Mouse (Mus musculus): ENCODE data around the gene Gm17482.
A peak's percentile ranks its signal among the peaks of the same experiment; 100 is the strongest.

The Gm17482 gene

DNA sequence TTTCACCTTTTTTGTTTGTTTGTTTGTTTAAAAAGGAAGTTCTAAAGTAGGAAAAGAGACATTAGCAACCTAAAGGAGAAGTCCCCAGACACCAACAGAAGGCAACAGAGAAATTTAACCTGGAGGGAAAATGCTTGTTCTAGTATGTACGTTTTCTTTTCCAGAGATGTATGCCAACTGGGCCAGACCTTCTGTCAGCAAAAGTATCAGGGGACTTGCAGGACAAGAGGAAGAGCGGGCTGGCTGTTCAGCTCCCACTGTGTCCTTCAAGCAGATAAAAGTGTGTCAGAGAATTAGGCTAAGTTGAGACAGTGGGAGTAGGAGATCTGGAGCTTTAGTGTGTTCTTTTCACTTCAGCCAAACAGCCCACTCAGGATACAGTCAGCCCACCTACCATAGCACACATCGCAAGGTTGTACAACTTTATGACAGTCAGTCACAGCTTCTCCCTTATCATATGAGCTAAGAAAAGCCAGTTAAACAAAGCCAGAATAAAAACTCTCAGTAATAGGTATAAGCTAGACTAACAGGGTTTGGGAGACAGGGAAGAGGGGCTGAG is 18.4 kb downstream of the Gm17482 start:
- DNase-seq (ENCODE audit: low read depth, low spot score): no peak

DNA sequence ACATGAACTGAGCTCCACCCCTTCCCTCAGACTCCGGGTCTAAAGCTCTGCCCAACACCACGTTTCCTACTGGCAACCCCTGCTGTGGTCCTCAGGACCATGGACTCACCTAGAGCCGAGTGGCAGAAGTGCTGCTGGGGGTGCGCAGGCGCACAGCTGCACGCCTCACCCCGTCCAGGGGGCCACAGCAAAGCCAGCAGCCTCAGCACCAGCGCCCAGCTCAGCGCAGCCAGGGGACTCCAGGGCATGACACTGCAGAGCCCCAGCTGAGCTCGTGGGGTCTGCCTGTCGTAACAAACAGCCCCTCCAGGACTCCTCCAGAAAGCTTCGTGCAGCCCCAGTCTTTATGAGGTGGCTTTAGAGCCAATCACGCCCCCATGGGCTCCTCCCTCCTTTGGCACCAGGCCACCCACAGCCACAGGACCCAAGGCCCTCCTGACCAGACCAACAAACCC is 24.4 kb downstream of the Gm17482 start:
- DNase-seq (ENCODE audit: low read depth, low spot score): no peak

DNA sequence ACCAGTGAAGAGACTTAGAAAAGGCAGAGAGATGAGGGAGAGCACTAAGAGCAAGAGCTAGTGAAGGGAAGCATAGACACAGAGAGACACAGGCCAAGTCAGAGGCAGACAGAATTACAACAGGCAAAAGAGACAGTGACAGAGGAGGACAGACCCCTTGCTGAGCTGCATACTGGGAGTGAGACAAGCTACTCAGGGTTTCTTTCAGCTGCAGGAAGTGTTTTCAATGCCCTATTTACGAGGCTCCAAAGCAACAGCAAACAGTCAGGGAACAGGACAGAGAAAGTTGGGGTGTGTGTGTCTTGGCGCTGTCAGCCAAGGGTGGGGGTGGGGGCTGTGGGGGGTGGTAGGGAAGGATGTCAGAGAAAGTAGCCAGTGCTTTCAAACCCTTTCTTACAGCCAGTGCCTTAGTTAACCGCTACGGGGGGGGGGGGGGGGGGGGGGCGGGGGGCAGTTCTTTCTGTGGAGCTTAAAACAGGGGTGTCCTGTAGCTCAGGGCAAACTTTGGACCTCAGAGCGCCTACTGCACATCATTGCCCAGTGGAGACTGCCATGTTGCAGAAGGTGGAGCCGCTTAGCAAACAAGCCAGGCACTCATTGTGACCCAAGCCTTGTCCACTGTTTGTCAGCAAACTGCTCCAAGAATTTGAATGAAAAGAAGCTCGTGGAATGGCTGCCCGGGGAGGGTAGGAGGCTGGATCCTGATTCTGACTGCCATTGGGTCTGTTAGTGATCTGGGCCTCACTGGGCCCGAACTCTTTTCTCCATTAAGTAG is 25.1 kb downstream of the Gm17482 start, which contains the start of gene Timp4:
Timp4 (minus strand) TSS at position 107 of the 775 bp plus-strand sequence.
- no peak for DNase-seq (ENCODE audit: low read depth, low spot score)

DNA sequence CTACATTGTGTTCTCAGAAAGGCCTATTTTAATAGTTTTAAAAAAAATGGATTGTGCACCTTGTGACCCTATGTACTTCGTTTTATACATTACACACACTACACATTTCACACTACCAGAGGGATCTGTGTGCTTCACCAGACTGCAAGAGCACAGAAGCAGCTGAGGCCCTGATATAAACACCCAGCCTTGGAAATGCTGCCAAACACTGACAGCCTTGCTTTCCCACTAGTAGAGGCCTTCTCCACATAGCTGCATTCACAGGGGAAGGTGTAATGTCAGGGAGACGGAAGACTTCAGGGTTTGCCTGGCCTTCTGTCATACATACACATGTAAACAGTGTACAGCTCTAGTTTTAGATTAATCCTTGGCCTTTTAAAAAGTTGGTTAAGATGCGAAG is 28.0 kb downstream of the Gm17482 start:
- DNase-seq (ENCODE audit: low read depth, low spot score): no peak

DNA sequence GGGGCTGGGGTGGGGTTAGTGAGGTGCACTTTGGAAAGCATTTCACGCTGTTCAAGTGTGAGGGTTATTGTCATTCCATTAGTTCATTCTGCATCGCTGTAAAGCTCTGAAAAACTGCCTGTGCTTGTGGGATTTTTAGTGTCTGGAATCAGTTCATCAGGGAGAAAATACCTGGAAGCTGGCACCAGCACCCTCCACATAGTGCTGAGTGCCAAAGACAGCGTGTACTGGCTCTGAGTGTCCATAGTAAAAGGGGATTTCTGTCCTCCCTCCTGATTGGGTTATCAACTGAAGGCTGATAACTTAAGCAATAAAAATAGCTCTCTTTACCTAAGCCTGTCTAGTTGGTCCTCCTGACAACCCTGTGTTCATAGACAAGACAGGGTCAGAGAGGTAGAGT is 33.4 kb downstream of the Gm17482 start:
- DNase-seq (ENCODE audit: low read depth, low spot score): no peak

DNA sequence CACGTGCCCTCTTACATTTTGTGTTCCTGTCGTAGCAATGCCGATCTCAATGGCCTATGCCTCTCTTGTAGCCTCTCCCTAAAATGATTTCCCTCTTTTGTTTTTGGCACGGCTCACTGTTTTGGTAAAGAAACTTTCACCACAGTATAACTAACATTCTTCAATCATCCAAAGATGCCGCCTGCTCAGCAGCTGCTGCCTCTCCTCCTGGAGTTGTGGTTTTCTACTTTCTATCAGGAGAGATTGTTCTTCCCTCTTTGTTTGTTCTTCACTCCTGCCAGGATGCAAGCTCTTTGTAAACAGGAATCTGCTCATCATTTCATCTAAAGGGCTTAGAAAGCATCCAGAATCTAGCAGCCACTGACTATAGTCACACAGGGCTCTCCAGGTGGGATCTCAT is 39.6 kb downstream of the Gm17482 start:
- DNase-seq (ENCODE audit: low read depth, low spot score): no peak

DNA sequence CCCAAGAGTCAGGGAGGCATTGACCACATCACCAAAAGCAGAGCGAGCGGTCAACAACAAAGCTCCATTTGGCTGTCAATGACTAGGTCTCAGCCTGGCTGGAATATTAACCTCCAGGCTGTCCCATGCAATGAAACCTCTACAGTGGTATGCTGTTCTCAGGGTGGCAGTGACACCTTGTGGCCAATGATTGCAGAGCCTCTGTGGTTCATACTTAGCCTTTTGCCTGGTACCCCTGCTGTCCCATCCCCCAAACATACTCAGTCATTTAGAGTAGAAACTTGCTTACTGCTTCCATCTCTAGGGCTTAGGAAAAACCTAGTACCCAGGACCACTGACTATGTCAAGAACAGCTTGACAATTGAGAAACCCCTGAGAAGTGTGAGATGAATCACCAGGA is 40.8 kb downstream of the Gm17482 start:
- peak; percentile 51 for DNase-seq (ENCODE audit: low read depth, low spot score)

DNA sequence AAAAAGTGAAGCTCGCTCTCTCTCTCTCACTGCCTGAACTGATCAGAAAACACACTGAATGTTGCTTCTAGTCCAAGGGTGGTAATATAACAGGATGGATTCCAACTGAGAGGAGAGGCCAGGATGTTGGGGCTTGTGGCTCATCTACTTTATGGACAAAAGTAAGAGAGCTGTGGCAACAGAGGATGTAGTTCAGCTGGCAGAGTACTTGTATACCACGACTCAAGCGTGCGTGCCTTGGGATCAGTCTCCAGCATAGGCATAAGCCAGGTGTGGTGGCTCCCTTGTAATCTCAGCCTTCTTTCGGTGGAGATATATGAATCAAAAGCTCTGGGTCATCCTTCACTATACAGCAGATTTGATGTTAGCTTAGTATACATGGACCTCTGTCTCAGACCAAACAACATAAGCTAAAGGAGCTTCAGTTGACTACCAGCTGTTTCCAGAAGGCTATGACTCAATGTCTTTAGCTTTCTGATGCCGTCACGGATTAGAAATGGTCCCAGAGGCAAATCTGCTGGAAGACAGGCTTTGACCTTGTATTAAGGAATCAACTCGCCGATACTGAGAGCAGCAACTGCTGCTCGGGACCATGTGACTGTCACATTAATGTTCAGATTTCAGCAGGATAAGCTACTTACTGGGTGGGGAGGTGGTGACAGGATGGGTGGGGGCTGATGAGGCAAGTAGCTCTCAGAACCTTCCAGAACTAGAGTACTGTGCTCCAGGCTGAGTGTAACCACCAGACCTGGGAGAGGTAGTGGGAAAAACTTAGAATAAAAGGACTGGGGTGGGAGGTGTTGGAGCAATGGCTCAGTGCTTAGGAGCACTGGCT is 41.6 kb downstream of the Gm17482 start:
- no peak for DNase-seq (ENCODE audit: low read depth, low spot score)

DNA sequence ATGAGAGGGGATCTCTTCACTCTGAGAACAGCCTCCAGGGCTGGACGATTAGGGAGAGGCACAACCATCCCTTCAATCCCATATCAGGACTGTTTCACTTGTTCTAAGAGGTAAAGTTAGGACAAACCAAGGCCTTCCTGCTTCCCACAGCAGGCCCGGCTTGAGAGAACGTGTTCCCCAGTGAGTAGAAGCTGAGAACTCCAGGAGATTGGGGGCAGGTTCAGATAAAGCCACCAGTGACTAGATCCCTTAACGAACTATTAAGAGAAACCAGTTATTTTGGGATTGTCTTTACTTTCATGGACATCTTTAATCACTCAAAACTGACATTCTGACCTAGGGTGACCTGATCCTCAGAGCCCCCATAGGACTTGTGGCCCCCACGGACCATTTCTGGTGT is 42.4 kb downstream of the Gm17482 start:
- no peak for DNase-seq (ENCODE audit: low read depth, low spot score)

DNA sequence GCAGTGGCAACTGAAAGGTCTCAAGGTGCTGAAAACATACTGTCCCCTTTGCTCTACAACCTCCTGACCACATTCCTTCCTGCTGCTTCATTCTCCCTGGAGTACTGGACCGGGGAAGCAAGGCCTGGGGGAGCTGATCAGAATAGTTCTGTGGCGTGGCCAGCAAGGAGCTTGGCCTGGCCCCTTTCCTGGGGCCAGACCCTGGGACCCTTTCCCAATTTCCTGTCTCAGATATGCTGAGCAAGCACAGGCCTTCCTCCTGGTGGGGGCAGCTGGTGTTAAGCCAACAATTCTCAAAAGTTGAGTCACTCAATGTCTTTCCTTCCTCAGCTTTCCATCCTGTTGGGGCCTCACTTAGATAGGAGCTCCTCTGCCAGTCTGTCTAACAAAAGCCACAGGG is 42.9 kb downstream of the Gm17482 start:
- DNase-seq (ENCODE audit: low read depth, low spot score): no peak

DNA sequence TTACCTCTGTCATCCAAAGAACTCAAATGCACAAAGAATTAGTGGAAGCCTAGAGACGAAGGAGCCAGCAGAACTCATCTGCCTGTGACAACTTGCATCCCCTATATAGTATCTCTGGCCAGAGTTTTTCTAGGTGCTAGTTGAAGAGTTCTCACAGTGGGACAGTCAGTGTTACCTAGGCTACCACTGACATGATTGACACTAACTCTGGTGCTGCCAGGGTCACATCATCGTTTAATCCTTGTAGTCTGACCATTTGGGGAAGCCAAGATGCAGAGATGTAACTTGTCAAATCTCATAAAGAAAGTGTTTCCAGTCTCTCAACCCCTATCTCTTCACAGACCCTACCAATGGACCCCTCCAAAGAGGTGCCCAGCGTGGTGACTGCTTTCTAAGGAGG is 44.2 kb downstream of the Gm17482 start:
- DNase-seq (ENCODE audit: low read depth, low spot score): no peak

DNA sequence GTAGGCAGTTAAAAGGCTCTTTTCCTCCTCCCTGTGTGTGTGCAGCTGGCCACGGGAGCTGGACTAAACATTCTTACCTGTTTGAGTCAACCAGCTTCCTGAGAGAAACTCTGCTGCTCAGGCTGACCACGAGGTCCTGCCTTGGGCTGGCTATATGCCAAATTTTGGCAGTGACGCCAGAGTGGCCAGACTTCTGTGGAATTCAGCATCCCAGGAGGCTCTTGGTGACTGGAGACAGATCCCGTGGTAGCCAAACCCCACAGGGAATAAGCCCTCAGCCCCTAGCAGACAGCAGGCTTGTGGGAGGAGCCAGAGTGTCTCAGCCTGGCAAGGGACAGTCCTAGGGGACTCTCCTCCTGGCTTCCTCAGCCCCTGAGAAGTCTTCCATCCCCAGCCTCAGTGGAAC is 44.7 kb downstream of the Gm17482 start:
- DNase-seq (ENCODE audit: low read depth, low spot score): peak; percentile 19

DNA sequence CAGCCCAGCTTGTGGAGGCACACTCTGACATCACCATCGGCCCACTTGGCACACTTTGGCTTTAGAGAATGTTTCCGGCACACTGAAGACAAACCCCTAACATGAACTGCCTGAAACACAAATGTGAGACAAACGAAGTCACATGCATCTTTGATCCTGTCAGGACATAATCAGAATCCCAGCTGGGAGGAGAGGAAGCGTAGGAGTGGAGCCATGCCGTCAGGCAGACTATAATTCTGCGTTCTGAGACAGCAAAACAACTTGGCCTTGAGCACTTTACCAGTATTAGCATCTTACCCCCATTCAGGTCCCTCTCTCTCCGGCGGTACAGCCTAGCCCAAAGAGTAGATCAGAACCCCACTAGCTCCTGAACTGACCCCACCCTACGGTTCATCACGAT is 46.2 kb downstream of the Gm17482 start:
- no peak for DNase-seq (ENCODE audit: low read depth, low spot score)

DNA sequence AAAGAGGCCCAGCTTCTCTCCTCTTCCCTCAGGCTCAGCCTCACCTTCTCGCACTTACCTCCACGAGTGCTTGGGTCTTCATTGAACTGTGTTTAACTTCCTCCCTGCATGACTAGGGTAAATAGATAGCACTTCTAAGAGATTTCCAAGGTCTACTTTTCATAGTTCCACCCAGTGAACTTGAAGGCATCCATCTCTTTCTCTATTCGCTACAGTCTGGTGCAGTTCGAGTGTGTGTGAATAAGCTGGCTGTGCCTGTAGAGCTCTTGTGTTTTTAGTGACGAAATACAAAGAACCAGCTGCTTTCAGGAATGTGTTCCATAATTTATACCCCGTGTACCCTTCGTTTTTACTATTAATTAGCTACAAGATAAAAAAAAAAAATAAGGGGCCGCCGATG is 47.6 kb downstream of the Gm17482 start:
- DNase-seq (ENCODE audit: low read depth, low spot score): no peak

DNA sequence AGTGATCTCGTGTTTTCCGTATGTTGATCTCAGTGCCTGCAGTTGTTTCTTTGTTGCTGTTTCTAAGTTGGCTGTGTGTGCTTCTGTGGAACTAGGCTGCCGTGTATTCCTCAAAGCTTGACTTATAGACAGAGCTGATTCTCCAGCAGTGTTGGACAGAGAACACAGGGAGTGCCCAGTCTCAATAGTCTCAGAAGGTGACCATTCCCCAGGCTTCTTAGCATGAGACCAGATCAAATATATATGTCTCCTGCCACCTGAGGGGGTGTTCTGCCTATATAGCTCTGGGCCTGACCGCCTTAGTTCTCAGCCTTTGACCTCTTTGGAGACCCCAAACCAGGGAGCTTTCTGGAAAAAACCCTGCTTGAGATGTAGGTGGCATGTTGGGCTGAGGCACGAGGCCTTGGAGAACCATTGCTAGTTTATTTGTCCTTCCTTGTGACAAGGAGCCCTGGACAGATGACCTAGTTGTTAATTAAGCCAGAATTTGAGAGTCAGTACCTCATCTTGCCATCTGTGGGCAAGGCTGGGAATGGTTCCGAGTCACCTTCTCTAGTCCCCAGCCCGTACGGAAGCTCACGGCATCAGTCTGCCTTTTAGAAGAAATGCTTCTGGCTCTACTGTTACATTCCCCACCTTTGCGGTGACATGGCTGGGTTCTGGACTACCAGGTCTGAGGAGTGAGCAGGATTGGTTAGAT is 48.1 kb downstream of the Gm17482 start:
- no peak for DNase-seq (ENCODE audit: low read depth, low spot score)

DNA sequence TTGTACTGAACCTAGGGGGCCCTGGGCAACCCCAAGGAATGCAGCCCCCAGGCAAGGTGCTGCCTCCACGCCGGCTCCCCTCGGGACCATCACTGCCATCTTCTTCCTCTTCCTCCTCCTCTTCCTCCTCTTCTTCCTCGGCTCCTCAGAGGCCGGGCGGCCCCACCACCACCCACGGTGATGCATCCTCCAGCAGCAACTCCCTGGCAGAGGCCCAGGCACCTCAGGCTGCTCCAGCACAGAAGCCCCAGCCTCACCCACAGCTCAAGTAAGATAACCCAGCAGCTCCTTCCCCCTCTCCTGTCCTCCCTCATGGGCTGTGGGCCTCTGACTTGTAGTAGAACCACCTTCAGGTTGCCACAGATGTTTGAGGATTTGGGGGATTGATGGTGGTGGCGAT is 50.9 kb downstream of the Gm17482 start:
- no peak for DNase-seq (ENCODE audit: low read depth, low spot score)

DNA sequence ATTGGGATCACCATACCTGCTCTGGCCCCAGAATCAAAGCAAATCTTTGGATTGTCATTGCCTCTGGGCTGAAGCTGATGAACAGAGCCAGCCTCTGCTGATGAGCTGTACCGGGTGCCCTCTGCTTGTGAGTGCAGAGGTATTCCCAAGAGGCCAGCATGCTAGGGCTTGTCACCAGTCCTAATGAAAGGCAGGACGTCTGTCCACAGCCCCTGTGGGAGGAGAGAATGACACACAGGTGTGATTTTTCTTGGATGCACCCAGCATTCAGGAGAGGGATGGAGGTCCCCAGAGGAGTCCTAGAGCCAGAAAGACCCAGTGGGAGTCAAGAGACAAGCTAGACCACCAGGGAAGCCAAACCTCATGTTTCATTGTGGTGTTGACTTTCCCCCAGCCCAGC is 52.5 kb downstream of the Gm17482 start:
- DNase-seq (ENCODE audit: low read depth, low spot score): no peak

DNA sequence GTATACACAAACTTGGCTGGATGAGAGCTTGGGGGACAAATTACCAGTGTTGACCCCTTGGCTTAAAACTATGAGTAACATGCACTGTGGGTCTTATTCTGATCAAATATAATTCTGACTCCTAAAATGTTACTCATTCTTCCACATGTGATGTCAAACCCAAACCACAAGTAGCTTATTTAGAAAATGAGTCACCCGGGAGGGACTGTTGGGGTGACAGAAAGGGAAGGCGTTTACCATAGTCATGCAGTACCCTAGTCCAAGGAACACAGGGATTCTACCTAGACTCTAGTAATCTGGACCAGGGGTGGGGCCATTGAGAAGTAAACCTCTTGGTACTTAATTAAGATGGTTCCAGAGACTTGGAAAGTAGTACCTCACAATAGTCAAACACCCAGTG is 57.0 kb downstream of the Gm17482 start:
- DNase-seq (ENCODE audit: low read depth, low spot score): no peak

DNA sequence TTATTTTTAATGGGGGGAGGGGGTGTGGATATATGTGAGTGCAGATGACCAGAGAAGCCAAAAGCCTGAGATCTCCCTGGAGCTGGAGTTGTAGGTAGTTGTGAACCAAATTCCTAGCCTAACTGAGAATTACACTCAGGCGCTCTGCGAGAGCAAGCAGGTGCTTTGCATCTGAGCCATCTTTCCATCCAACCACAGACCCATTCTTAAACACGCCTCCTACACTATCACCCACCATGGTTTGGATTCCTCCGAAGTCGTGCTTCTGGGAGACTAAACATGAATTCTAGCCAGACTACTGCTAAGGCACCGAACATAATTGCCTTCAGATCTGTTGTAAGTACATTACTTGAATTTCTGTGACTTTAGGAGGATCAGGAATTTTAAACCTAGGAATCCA is 59.3 kb downstream of the Gm17482 start:
- no peak for DNase-seq (ENCODE audit: low read depth, low spot score)

DNA sequence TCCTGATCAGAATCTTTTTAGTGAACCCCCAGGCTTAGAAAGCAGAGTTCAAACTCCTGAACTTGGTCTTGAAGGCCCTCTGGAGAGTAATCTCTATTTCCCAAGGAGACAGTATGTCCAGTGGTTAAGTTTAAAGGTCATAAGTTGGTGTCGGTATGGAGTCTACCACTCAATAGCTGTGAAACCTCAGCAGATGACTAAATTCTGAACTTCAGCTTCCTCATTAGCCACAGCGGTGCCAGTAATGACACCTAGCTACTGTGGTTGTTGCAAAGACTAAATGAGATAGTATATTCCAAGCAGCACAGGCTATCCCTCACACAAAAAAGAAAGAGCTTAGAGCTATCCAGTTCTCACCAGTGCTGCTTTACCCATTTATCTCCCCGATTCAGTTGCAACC is 61.1 kb downstream of the Gm17482 start:
- DNase-seq (ENCODE audit: low read depth, low spot score): no peak

DNA sequence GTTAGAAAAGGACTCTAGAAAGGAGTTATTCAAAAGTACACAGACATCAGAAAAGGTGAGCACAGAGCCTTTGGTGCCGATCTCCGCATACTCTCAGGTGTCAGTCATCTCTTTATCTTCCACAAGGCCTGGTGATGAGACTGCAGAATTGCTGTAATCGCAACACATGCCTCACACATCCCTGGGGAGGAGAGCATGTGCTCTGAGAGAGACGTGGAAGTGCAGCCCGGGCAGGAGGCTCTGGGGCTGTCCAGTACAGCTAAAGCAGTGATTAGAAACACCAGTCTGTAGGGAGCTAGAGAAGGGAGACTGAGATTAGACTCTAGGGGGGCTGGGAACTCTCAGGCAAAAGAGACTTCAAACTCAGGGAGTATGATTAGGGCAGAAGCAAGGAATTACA is 63.4 kb downstream of the Gm17482 start:
- no peak for DNase-seq (ENCODE audit: low read depth, low spot score)

DNA sequence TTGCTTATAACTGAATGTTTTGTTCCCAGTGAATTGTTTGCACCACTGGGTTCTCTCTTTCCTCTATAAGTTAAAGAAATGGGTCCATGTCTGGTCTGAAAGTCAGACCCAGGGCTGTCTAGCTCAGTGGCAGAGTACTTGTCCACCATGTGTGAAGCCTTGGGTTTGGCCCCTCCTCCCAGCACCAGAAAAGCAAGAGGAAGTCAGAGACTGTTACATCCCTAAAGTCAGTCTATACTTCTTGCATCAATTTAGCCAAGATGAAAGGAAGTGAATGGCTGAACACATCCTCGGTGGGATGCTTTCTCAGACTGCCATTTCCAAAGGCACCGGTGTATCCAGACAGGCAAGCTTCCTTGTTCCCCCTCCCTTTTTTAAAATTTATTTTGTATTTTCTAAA is 63.9 kb downstream of the Gm17482 start:
- DNase-seq (ENCODE audit: low read depth, low spot score): no peak

All from embryo, embryonic 11.5 days (tissue).